Mouse (Mus musculus) megakaryocyte-erythroid progenitor cell, adult 5 weeks (primary cell): ENCODE data around the gene Traf2. TPM values are rescaled to one million over a fixed set of nuclear protein-coding genes. Genes with fewer than 3 reads are reported as not detected.

ENCODE experiments used
- polyA plus RNA-seq: library from polyadenylated mRNA; stranded (reverse); fragments of >175 nt; gene quantifications from 2 replicates; pipeline ENCODE4 v1.2.3, GENCODE M21; 2012

Gene Traf2
- 11.8 and 12.9 TPM in 2 replicates for polyA plus RNA-seq

GRCm38 (mm10) chr2:25546811-25547491 is at the start of gene Traf2:
TSS of gene Traf2 (minus strand) at chr2:25546940.

GRCm38 (mm10) chr2:25581294-25581864 is 34.6 kb upstream of the Traf2 start, which contains the start of gene Ajm1:
TSS of gene Ajm1 (minus strand) at chr2:25581757.

GRCm38 (mm10) chr2:25574579-25575431 is 28.1 kb upstream of the Traf2 start, which contains the start of the genes Mamdc4 and Phpt1:
TSS of gene Mamdc4 (minus strand) at chr2:25574845.
TSS of gene Phpt1 (minus strand) at chr2:25575224.

GRCm38 (mm10) chr2:25557221-25557963 is 10.7 kb upstream of the Traf2 start, which contains the start of gene Edf1:
TSS of gene Edf1 (plus strand) at chr2:25557847.

GRCm38 (mm10) chr2:25501593-25502486 is 44.9 kb downstream of the Traf2 start, which contains the start of gene C8g:
TSS of gene C8g (minus strand) at chr2:25501719.

GRCm38 (mm10) chr2:25500576-25501405 is 45.9 kb downstream of the Traf2 start, which contains the start of gene Fbxw5:
TSS of gene Fbxw5 (plus strand) at chr2:25500750.

GRCm38 (mm10) chr2:25493476-25493961 is 53.2 kb downstream of the Traf2 start, which contains the start of gene Lcn12:
TSS of gene Lcn12 (minus strand) at chr2:25493911.

GRCm38 (mm10) chr2:25469969-25470368 is 76.8 kb downstream of the Traf2 start, which contains the start of gene Ptgds:
TSS of gene Ptgds (minus strand) at chr2:25470046.

Other genes with a start within 250 kb of the Traf2 start
- gene Grin1, start 227.8 kb downstream of the Traf2 start, polyA plus RNA-seq: 0.01 and 0.02 TPM in 2 replicates
- gene Man1b1, start 214.6 kb downstream of the Traf2 start, polyA plus RNA-seq: 27.2 and 28.1 TPM in 2 replicates
- gene Dpp7, start 190.6 kb downstream of the Traf2 start, polyA plus RNA-seq: 6.3 and 7.2 TPM in 2 replicates
- gene Uap1l1, start 181.3 kb downstream of the Traf2 start, polyA plus RNA-seq: 16.7 and 24.2 TPM in 2 replicates
- 35.8 and 46.8 TPM in 2 replicates for gene Sapcd2, start 174.6 kb downstream of the Traf2 start, polyA plus RNA-seq
- gene Entpd2, start 151.1 kb downstream of the Traf2 start, polyA plus RNA-seq: 0.09 and 0.39 TPM in 2 replicates
- gene Npdc1, start 147.6 kb downstream of the Traf2 start, polyA plus RNA-seq: 2.3 and 6.0 TPM in 2 replicates
- 19.2 and 28.1 TPM in 2 replicates for gene Fut7, start 123.7 kb downstream of the Traf2 start, polyA plus RNA-seq
- 58.0 and 85.3 TPM in 2 replicates for gene Abca2, start 118.2 kb downstream of the Traf2 start, polyA plus RNA-seq
- gene Clic3, start 90.1 kb downstream of the Traf2 start, polyA plus RNA-seq: 0.61 TPM in 1 of 2 replicates, not detected in the other
- gene Paxx, start 85.8 kb downstream of the Traf2 start, polyA plus RNA-seq: 81.2 and 90.9 TPM in 2 replicates
- gene Ptgds, start 76.9 kb downstream of the Traf2 start, polyA plus RNA-seq: 0.83 and 1.2 TPM in 2 replicates
- gene Lcn12, start 53.0 kb downstream of the Traf2 start, polyA plus RNA-seq: not detected in 2 replicates
- 39.7 and 48.0 TPM in 2 replicates for gene Fbxw5, start 46.2 kb downstream of the Traf2 start, polyA plus RNA-seq
- 0.13 and 0.45 TPM in 2 replicates for gene C8g, start 45.2 kb downstream of the Traf2 start, polyA plus RNA-seq
- gene Edf1, start 10.9 kb upstream of the Traf2 start, polyA plus RNA-seq: 607 and 733 TPM in 2 replicates
- gene Mamdc4, start 27.9 kb upstream of the Traf2 start, polyA plus RNA-seq: 2.5 and 2.7 TPM in 2 replicates
- gene Phpt1, start 28.3 kb upstream of the Traf2 start, polyA plus RNA-seq: 14.1 and 16.5 TPM in 2 replicates
- 0.37 and 0.81 TPM in 2 replicates for gene Ajm1, start 34.8 kb upstream of the Traf2 start, polyA plus RNA-seq
- 76.2 and 87.1 TPM in 2 replicates for gene Rabl6, start 61.6 kb upstream of the Traf2 start, polyA plus RNA-seq
- not detected in 2 replicates for gene Ccdc183, start 70.7 kb upstream of the Traf2 start, polyA plus RNA-seq
- gene Tmem141, start 75.1 kb upstream of the Traf2 start, polyA plus RNA-seq: 11.4 and 11.5 TPM in 2 replicates
- 0.49 and 1.0 TPM in 2 replicates for gene Fcna, start 81.1 kb upstream of the Traf2 start, polyA plus RNA-seq
- not detected in 2 replicates for gene Lcn8, start 106.2 kb upstream of the Traf2 start, polyA plus RNA-seq
- gene Lcn5, start 111.0 kb upstream of the Traf2 start, polyA plus RNA-seq: not detected in 2 replicates
- not detected in 2 replicates for gene Lcn6, start 129.8 kb upstream of the Traf2 start, polyA plus RNA-seq
- gene Lcn10, start 135.8 kb upstream of the Traf2 start, polyA plus RNA-seq: not detected in 2 replicates
- gene Obp2a, start 153.1 kb upstream of the Traf2 start, polyA plus RNA-seq: not detected in 2 replicates
- 115 and 133 TPM in 2 replicates for gene Bmyc, start 159.8 kb upstream of the Traf2 start, polyA plus RNA-seq
- not detected in 2 replicates for gene Obp2b, start 190.1 kb upstream of the Traf2 start, polyA plus RNA-seq
- not detected in 2 replicates for gene Lcn3, start 218.6 kb upstream of the Traf2 start, polyA plus RNA-seq
- gene Lcn11, start 230.1 kb upstream of the Traf2 start, polyA plus RNA-seq: not detected in 2 replicates
- gene Gm13539, start 235.3 kb upstream of the Traf2 start, polyA plus RNA-seq: not detected in 2 replicates